Mouse (Mus musculus) left cerebral cortex, adult 11 months (tissue): ENCODE measurements at regions not wholly inside any gene's neighbourhood (a gene's known extent, or its start where the extent isn't known, plus 50 kb on each side); places are given as distances from the start of the nearest gene placed in this dataset.
A peak's percentile ranks its signal among the peaks of the same experiment; 100 is the strongest.
"Not testable (repeated sequence)": the region's sequence is repeated elsewhere in the genome, so short reads cannot be mapped to it uniquely, and the experiment has no call there.

Experiments used
- DNase-seq: peaks from one replicate; pipeline ENCODE4 v3.0.0; 2022; ENCODE audit warnings: low spot score

DNA sequence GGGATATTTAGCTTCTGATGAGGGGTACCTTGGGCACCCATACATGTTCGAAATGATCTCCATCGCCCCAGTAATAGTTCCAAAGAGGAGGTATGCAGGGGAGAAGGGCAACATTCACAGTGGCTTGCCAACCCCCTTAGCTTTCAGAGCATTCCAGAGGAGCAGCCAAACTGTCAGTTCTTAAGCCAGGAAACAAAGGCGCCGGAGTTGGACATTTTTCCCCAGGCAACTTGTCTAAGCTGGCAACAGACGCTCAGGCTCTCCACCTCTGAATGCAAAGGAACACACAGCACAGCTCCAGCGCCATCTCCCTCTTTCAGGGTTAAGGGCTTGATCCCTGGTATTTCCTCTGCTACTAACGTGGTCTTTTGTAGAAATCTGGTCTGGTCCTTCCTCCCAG lies 169.2 kb upstream of the Kit start:
- no peak for DNase-seq

DNA sequence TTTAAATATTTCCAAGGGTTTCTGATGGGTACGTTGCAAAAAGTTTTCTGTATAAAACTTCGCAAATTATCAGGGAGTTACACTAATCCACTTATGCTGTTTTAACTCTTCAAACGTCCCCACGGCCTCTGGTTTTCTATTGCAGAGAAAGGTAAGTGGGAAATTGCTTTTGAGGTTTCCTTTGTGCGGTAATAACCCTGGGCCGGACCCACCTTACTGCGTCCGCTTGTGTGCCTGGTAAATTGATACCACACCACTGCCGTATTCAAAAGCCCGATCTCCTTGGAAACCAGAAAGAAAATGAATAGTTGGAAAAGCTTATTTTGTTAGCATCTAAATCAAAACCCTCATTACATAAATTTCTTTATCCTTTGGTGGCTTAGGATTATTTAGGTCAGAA lies 167.0 kb upstream of the Kit start:
- no peak for DNase-seq

DNA sequence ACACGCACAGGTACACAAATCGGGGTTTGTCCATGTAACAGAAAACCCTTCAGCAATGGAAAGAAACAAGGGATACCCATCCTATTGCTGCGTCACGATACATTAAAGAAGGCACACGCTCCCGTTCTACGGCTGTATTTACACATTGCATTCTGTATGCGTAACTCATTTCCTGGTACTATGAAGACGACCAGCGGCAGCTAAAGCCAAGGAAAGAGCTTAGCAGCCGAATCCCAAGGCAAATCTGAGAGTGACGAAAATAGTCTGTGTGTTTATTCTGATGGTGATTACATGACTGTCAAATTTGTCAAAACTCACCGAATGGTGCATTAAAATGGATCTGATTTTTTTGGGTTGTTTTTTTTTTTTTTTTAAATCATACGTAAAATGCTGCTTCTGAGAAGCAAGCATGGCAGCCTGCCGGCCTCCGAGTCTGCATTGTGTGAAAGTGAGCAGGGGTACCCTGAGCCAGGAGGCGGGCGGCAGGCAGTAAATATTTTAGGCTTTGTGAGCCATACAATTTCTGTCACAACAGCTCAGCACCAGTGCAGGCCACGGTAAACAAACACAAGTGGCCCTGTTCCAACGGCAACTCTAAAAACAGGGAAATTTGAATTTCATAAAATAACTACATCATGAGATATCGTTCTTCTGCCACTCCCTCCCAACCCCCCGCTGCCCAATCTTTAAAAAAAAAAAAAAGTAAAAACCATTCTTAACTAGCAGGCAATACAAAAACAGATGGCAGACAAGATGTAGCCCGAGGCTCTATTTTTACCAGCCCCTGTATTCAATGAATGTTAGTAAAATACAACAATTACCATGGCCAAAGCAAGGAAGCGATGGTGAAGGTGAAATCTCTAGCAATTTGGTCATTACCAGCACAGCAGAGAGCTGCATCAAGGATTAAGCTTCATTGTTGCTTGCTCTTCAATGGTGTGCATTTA lies 164.2 kb upstream of the Kit start:
- no peak for DNase-seq

DNA sequence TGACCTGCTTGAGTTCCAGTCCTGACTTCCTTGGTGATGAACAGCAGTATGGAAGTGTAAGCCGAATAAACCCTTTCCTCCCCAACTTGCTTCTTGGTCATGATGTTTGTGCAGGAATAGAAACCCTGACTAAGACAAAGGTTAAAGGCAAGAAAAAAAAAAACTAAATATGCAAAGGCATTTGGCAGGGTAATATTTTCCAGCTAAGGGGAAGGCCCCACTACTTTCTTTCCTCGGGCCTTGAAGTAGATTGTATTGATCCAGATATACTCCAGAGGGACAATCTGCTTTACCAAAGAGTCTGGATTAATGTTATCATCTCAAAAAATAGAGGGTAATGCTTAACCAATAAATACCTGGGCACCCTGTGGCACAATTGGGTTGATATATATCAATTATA lies 155.4 kb upstream of the Kit start:
- DNase-seq, result not testable (repeated sequence)

DNA sequence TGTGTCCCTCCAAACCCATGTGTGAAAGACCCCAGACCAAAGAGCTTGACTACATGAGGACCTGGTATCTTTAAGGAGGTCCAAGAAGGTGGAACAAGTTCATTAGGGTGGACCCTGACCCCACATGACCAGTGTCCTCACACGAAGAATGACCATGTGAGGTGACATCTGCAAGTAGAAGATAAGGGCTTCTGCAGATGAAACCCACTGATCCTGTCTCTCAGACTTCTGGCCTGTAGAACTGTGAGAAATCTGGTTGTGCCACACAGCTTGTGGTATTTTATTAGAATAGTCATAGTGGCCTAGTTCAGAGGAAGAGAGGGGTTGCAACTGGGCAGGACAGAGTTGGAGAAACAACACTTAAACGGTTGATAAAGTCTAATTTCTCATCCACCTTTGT lies 141.8 kb upstream of the Kit start:
- DNase-seq, result no peak

DNA sequence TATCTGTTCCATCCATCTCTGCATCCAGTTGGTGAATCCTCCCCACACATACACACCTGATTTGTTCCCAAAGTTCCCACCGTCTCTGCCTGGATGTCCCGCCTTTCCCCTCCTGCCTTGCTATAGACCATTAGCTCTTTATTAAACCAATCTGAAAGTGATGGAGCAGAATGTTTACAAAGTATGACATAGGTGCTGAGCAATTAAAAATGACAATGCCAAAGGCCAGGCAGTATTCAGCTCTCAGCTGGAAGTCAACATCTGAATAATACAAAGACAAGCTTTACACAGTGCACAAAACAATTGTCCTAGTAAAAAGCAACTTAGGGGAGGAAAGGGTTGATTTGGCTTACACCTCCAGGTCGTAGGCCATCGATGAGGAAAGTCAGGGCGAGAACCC lies 136.8 kb upstream of the Kit start:
- DNase-seq, result no peak

DNA sequence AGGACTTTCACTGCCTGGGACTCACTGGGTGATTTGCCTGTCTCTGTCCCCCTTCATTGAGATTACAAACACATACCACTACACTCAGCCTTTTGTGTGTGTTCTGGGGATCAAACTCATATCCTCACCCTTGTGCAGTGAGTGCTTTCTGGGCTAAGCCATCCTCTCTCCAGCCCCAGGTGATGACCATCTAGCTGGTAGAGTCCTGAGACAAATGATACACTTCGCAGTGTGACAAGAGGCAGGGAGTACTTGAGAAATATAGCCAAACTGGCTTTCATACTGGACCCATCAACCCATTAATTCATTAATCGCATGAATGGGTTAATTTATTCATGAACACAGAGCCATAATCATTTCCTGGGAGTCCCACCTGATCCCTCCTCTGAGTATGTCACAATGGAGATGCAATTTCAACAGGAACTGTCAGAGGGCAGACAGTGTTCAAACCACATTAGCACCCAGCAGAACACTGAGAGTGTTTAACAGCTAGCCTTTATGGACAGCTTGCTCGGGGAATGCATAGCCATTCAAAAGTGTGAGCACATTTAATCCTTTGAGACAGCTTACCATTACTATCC lies 130.6 kb upstream of the Kit start:
- DNase-seq, result no peak

DNA sequence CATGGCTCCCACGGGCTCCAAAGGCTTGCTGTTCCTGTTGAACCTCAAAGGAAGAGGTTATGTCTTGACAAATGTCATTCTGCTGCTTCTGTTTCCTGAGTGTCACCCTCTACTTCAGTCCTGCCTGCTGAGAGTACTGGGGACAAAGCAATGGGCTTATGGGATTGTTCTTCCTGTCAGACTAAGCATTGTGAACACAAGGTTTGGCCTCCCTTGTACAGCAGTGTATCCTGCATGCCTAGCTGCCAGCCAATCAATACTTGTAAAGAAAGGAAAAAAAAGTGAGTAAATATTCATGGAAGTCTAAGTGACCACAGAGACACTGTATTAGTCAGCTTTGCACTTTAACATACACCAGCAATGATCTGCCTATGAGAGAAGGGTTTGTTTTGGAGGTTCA lies 128.3 kb upstream of the Kit start:
- DNase-seq, result no peak

DNA sequence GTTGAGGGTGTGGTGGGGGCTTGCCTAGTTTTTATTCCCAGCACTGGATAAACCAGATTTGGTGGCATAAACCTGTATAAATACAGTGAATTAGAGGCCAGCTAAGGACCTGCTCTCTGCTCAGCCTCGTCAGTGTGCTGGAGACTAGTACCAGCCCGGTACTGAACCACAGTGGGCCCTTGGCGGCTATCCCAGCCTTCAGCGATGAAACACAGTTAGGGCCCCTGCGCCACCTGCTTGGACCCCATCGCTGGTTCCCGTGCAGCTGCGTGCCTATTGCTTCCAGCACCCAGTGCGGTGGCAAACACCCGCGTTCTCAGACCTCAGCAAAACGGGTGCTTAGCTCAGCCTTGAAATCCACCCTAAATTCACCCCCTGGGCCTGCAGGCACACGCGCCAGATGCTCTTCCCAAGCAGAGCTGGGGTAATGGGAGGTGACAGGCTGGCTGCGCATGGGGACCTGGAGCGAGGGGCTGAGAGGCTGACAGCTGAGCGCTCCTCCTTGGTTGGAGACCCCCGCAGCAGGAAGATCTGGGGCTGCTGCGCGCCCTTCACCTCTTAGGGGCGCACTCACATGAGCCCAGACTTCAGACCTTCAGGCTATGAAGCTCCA lies 124.7 kb upstream of the Kit start:
- DNase-seq, result no peak

DNA sequence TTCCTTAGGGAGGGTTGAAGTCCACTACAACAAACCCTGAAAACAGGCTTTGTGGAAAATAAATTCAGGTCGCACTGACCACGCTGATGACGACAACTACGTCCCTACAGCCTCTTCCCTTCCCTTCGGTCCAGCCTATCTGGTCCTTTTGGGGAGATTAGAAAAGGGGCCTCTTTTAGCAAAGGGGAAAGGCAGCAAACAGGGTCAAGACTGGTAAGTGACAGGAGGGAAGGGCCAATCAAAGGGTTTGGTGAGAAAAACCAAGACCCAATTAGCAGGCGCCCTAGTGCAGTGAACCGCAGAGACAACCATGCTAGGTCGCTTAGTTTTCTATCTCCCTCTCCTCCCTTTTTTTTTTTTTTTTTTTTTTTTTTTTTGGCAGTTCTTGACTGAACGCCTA lies 124.2 kb upstream of the Kit start:
- no peak for DNase-seq

DNA sequence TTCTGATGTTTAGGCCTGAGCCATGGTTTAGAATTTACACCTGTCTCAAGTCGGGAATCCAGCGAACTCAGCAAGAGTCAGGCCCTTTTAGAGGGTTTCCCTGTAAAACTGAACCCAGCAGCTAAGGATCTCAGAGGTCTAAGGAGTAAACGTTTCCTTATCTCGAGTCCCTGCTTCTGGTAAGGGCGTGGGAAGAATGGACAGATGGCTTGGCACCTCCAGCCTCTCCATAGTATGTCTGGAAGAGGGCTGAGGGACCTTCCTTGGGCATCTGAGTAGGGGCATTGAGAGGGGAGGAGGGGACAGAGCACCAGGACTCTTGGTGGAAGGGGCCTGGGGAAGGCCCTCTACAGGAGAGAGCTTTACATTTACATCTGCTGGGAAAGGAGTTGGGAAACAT lies 123.6 kb upstream of the Kit start:
- DNase-seq, result no peak

DNA sequence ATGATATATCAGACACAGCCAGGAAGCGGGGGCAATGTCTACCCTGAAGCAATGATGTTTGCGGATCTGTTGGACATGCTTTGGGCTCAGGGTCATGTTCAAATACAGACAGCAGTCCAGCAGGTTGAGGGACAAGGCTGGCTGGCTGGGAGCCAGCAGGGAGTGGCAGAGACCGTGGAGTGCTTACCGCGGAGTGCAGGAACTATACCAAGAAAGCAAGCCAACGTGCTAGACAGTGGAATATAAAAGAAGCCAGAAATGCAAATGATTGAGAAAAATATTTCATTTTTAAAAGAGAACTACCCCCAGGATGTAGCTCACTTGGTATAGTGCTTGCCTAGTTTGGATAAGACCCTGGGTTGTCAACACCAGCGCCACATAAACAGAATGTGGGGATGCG lies 123.0 kb upstream of the Kit start:
- DNase-seq, result no peak

DNA sequence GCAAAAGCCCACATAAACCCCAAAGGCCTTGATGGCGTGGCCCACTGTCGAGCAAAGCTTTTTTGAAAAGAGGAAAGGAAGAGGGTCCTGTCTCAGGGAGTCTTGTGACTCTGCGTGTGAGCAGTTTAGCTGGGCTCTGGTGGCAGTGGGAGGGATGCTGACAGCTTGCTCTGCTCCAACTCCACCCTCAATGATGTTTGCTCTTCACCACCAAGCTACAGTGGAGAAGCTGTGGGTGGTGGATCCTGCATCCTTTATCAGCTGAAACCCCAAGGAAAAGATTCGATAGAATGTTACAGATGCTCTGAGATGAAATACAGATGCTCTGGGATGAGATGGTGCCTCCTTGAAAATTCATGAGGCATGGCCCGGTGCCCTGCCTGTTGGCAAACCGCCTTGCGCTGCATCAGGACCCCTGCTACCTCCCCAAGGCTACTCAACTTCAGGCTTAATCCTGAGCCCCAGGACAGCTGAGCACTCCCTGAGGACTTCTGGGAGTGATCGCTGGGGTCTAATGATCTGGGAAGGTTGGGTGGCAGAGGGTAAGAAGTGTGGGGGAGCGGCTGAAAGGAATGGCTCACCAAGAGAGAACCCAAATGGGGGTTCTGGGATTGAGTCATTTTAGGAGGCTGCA lies 120.8 kb upstream of the Kit start:
- peak; percentile 7 for DNase-seq

DNA sequence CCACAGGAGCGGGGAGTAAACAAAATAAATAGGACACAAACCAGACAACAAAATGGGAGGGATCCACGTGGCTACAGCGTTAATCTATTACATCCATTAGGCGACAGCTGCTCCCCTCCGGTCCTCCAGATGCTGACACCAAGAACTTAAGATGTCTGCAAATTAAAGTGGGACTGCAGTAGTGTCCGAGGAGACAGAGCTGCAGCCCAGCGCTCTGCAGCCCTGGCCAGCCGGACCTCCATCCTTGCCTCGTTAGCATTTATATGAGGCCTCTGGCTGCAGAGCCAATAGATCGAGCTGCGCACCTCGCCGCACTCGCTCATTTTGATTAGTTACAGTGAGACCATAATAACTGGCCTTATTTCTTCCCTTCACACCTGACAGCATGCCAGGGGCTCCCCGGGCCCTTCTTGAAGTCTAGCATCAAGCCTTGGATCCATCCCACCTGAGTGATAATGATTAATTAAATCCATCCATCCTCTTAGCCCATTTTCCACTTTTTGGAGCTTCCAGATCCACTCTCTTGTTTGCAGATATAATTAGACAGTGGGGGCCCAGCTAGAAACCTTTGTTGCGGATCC lies 119.7 kb upstream of the Kit start:
- no peak for DNase-seq

DNA sequence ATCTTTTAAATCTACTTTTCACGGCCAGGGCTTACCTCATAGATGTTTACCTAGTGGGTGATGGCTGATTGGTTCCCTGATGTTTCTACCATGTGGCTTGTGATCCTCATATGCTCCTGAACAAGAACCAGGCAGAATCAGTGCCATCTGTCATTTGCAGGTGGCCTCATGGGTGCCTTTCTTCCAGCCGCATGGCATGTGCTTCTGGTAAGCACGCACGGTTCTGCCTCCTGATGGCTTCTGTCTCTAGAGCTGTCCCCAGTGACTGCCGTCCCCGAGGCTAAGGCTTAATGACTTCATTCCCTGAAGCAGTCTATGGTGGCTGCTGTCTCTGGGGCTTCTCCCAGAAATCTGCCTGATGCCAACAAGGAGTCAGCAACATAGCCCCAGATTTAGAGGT lies 117.3 kb upstream of the Kit start:
- no peak for DNase-seq

DNA sequence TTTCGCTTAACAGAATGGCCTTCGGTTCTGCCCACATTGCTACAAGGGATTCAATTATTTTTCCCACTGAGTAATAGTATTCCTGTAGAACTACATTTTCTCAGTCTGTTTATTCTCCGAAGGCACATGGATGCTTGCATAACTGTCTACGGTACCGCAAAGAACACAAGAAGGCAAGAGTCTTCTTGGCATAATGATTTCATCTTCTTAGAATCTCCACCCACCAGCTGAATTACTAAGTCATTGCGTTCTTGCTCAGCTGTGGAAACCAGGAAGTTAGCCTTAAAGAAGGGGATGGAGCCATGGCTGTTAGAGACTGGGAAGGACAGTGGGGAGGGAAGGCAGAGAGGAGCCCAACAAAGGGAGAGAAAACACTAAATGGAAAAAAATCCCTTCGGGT lies 116.4 kb upstream of the Kit start:
- DNase-seq, result no peak

DNA sequence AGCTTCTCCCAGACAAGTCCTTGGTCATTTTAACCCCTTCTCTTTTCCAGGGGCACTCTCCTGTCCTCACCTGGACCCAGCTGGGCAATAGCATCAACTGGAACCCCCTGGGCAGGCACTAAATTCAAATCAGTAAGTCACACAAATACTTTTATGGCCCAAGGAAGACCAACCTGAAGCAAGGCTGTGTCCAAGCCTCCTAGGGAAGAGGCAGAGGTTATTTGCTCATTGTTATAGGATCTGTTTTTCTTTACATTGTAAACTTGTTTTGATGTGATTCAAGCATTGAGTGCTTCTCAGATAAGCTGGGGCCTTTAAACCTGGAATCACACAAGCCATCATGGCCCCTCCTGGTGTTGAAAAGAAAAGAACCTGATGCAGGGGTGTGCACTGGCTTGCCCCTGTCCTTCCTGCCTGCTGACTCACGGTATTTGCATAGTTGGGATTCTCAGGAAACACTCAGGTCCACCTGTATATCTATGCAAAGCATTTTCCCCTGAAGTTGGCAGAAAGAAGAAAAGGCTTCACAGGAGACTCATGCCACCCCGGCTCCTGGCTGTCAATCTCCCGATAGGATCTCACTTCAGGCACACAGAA lies 114.9 kb upstream of the Kit start:
- no peak for DNase-seq

DNA sequence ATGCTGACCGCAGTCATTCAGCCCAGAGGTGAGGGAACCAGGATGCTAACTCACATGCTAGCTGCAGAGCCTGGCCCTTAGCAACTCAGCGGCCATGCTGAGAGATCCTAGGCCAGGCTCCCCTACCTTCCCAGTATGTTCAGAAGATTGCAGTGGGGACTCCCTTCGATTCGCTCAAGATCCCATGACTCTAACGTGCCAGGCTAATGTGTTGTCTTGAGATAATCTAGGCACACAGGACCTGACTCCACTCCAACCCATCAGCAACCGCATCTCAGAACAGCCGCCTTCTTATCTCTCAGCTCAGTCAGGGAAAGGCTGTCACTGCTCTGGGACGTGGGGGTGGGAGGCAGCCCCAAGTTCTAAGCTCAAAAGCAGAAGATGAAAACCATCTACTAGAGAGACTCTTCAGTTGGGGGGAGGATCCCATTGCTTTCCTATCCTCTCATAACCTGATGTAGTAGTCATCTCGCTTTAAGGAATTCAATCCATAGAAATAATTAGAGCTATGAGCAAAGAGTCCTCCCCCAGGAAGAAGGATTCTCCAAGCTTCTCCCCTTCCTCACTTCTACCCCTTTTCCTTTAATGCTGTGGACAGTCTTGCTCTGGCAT lies 114.2 kb upstream of the Kit start:
- DNase-seq, result no peak

DNA sequence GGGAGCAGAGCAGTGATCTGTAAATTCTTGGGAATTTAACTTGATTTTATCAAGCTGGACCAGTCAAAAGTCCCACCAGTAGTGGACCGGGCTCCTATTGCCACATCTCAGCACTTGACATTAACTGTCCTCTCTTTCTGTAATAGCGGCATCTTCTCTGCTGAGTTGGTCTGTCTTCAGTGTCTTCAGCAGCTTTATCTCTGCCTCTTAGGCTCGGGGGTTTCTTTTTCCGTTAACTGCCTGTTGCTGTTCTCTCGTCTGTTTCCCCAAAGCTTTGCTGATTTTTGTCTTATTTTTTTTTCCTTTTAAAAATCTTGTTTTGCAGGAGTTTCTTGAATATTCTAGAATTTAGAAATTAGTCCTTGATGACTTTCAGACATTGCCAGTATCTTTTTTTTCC lies 113.3 kb upstream of the Kit start:
- no peak for DNase-seq

DNA sequence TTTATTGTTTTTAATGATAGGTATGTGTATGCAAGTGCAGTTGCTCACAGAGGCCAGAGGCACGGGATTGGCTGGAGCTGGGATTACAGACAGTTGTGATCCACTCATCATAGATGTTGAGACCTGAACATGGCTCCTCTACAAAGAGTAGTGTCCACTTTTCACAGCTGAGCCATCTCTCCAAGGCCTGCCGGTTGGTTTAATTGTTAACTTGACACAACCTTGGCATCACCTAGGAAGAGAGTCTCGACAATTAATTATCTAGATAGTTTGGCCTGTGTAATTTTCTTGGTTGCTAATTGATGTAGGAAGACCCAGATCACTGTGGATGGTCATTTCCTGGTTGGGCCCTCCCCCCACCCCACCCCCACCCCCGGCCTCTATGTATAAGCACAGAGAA lies 111.1 kb upstream of the Kit start:
- no peak for DNase-seq

DNA sequence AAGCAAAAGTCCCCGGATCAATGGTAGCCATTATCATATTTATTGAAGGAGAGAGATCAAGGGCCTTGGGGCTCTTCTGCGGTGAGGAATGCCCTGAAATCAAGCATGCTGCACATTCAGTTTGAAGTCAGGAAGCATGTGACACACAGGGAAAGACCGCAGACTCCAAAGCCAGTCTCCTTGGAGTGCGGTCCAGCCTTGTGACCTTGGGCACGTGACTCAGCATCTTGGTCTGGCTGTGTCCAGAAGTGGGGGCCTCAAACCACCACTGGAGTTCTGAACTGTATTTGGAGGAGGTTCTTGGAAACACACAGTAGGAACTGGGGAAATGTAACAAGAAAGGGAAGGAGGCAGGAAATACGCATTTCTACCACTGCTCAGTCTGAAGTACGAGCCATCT lies 109.0 kb upstream of the Kit start:
- no peak for DNase-seq

DNA sequence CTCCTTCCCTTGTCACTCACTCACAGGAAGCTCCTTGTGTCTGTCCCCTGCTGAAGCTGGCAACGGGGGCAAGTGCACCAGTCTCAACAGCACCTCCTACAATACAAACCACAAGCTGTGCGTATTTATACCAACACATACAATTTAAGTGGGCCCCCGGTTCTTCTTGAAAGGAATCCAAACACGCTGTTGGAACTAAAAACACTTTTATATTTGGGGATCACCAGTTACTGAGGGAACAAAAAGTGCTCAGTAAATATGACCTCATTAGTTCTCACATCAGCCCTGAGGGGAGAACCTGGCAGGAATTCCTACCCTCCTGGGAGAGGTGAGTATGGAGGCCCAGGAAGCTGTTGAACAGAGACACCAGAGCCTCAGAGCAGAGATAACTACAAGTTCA lies 107.8 kb upstream of the Kit start:
- DNase-seq, result no peak
